Mouse (Mus musculus): ENCODE data around the gene Stpg2.

The Stpg2 gene

GRCm38 (mm10) chr3:139739388-139739787, 533.9 kb downstream of the Stpg2 start:
- no peak for DNase-seq (ENCODE audit: low spot score)

Measured in testis, postnatal 10 days (tissue).